ENCODE assay signal across 8 mouse cellular contexts in genomic region chr12:81816330-81817125, GRCm38 (mm10). TPM values are rescaled to one million over a fixed set of nuclear protein-coding genes. Genes with fewer than 3 reads are reported as not detected.
DNase-seq lines count a peak whose midpoint lies in the region; ATAC-seq and TF ChIP-seq lines count a peak whose summit lies in the region.

No protein-coding gene starts in this region.

- no peaks in the 10 kb centered on the region for H3K36me3 ChIP-seq in heart, embryonic 11.5 days (ENCODE audit: control insufficient read depth, insufficient read depth, low read length)
- H3K36me3 ChIP-seq in neural tube, embryonic 14.5 days (ENCODE audit: control insufficient read depth, insufficient read depth, low read length) = no peaks in the 10 kb centered on the region

- no peak overlapping the region for H3K4me3 ChIP-seq in heart, embryonic 11.5 days (ENCODE audit: low read depth, low read length)
- H3K4me3 ChIP-seq in neural tube, embryonic 14.5 days (ENCODE audit: low read depth, low read length) = no peak overlapping the region
- H3K4me3 ChIP-seq in layer of hippocampus, adult 2 months = no peak overlapping the region

- H3K27me3 ChIP-seq in heart, embryonic 11.5 days (ENCODE audit: control insufficient read depth, insufficient read depth, low read length) = no peaks in the 10 kb centered on the region
- H3K27me3 ChIP-seq in neural tube, embryonic 14.5 days (ENCODE audit: control insufficient read depth, insufficient read depth, low read length) = no peaks in the 10 kb centered on the region

- no peaks in the 10 kb centered on the region for H3K4me1 ChIP-seq in heart, embryonic 11.5 days (ENCODE audit: control insufficient read depth, insufficient read depth, low read length)
- no peaks in the 10 kb centered on the region; the same call in 1 of the 2 replicates for H3K4me1 ChIP-seq in neural tube, embryonic 14.5 days (ENCODE audit: control insufficient read depth, insufficient read depth, low read length)

- H3K9ac ChIP-seq in heart, embryonic 11.5 days (ENCODE audit: low read depth, low read length) = peak overlapping the region; percentile 49; the same call in 1 of the 2 replicates
- H3K9ac ChIP-seq in neural tube, embryonic 14.5 days (replicated peaks; ENCODE audit: low read depth, low read length) = no peak overlapping the region

- DNase-seq in adrenal gland, postnatal 14 days = peak; percentile 25
- DNase-seq in adrenal gland, postnatal 10 days = no peak
- peak; percentile 45 for DNase-seq in kidney, postnatal 10 days
- DNase-seq in layer of hippocampus, adult 2 months (ENCODE audit: low spot score in 2 of 2) = no peak
- DNase-seq in thymus, postnatal 36 days = no peak
- no peak for DNase-seq in cerebellum, postnatal 10 days

- TF ChIP-seq CTCF in layer of hippocampus, adult 2 months (conservative IDR thresholded peaks at IDR 0.05) = no peak

- 21% methylated on average over 10 of the region's 10 CpGs for WGBS in heart, embryonic 11.5 days (ENCODE audit: insufficient replicate concordance)
- 16% methylated on average over 10 of the region's 10 CpGs for WGBS in neural tube, embryonic 14.5 days

- no peaks in the 10 kb centered on the region for H3K9me3 ChIP-seq in heart, embryonic 11.5 days (replicated peaks; ENCODE audit: control insufficient read depth, low read length)
- H3K9me3 ChIP-seq in neural tube, embryonic 14.5 days (ENCODE audit: control insufficient read depth, low read length) = no peaks in the 10 kb centered on the region

- H3K27ac ChIP-seq in heart, embryonic 11.5 days (ENCODE audit: low read depth, low read length) = peak overlapping the region; percentile 77
- peak overlapping the region; percentile 35 for H3K27ac ChIP-seq in neural tube, embryonic 14.5 days (ENCODE audit: low read depth, low read length)
- H3K27ac ChIP-seq in layer of hippocampus, adult 2 months = no peak overlapping the region

- no peak for ATAC-seq in heart, embryonic 11.5 days (replicated peaks; ENCODE audit: insufficient number of reproducible peaks, low FRiP score, low TSS enrichment)
- no peak for ATAC-seq in neural tube, embryonic 14.5 days (ENCODE audit: low read depth)

- peak overlapping the region; percentile 36 for H3K4me2 ChIP-seq in heart, embryonic 11.5 days
- peak overlapping the region; percentile 26 for H3K4me2 ChIP-seq in neural tube, embryonic 14.5 days (ENCODE audit: low read depth, low read length)

RNA-seq across cellular contexts. Expression of gene Map3k9, which starts 35.6 kb away (rescaled TPM):
- total RNA-seq in adrenal gland, postnatal 14 days (2021) = 1.0 and 2.0 TPM in 2 replicates
- 1 to 10 TPM; 1.1 to 2.0 TPM for total RNA-seq in adrenal gland, postnatal 10 days (2021)
- 0.04 and 0.52 TPM in 2 replicates for polyA plus RNA-seq in heart, embryonic 11.5 days (2014; fragmentation: Nextera tagmentation; extraction: Ambion mirVana)
- 12.2 and 14.2 TPM in 2 replicates for polyA plus RNA-seq in neural tube, embryonic 14.5 days (2014; fragmentation: Nextera tagmentation; extraction: Ambion mirVana)
- total RNA-seq in layer of hippocampus, adult 2 months (2021) = 10 to 100 TPM; 32.0 TPM

RNA-seq across cellular contexts. Expression of gene Pcnx, which starts 43.3 kb away (rescaled TPM):
- 57.7 and 60.7 TPM in 2 replicates for total RNA-seq in adrenal gland, postnatal 14 days (2021)
- 10 to 100 TPM; 46.5 to 52.0 TPM for total RNA-seq in adrenal gland, postnatal 10 days (2021)
- 13.9 and 16.2 TPM in 2 replicates for polyA plus RNA-seq in heart, embryonic 11.5 days (2014; fragmentation: Nextera tagmentation; extraction: Ambion mirVana)
- 15.4 and 23.5 TPM in 2 replicates for polyA plus RNA-seq in neural tube, embryonic 14.5 days (2014; fragmentation: Nextera tagmentation; extraction: Ambion mirVana)
- total RNA-seq in layer of hippocampus, adult 2 months (2021) = 100 to 1,000 TPM; 110 to 112 TPM

Comparison
In these comparisons a context has a peak if more than half of its experiments do, and no peak if none do; other contexts are left out.
1. DNase-seq: peak in adrenal gland, postnatal 14 days (single experiment) and kidney, postnatal 10 days (single experiment); none in adrenal gland, postnatal 10 days (single experiment), layer of hippocampus, adult 2 months (0 of 2), thymus, postnatal 36 days (0 of 2) and cerebellum, postnatal 10 days (0 of 2).
2. RNA of gene Map3k9, which starts 35.6 kb away (total RNA-seq): 32.0 TPM in layer of hippocampus, adult 2 months; 1.1 to 2.0 TPM in adrenal gland, postnatal 10 days and 1.0 to 2.0 TPM in adrenal gland, postnatal 14 days; every median in the first group is over 10 times any median in the second.